Mouse (Mus musculus) ES-CJ7 (cell line): ENCODE results near the gene Neurl3.

Experiments
- DNase-seq: peaks from one replicate; pipeline ENCODE4 v3.0.0; 2011; ENCODE audit warnings: low read depth, low spot score

Neurl3 gene

GRCm38 (mm10) chr1:36258631-36259030, 15.8 kb downstream of the Neurl3 start:
- peak; percentile 68 for DNase-seq

GRCm38 (mm10) chr1:36257276-36257675, 17.2 kb downstream of the Neurl3 start:
- no peak for DNase-seq

- peak; percentile 61 for DNase-seq
Measured at GRCm38 (mm10) chr1:36255871-36256640, 18.4 kb downstream of the Neurl3 start.

- peak; percentile 79 for DNase-seq
Measured at GRCm38 (mm10) chr1:36254635-36255360, 19.7 kb downstream of the Neurl3 start.

- DNase-seq: peak; percentile 89
Measured at GRCm38 (mm10) chr1:36252791-36253190, 21.7 kb downstream of the Neurl3 start.

- DNase-seq: peak; percentile 87
Measured at GRCm38 (mm10) chr1:36251426-36251825, 23.1 kb downstream of the Neurl3 start.

- peak; percentile 53 for DNase-seq
Measured at GRCm38 (mm10) chr1:36246688-36247087, 27.8 kb downstream of the Neurl3 start.

GRCm38 (mm10) chr1:36244828-36245215, 29.7 kb downstream of the Neurl3 start:
- no peak for DNase-seq

- peak; percentile 97 for DNase-seq
Measured at GRCm38 (mm10) chr1:36244058-36244827, 30.2 kb downstream of the Neurl3 start, which contains the start of gene Uggt1. Gene Uggt1 (minus strand): TSS chr1:36244720.

- no peak for DNase-seq
Measured at GRCm38 (mm10) chr1:36243447-36244057, 30.9 kb downstream of the Neurl3 start.

GRCm38 (mm10) chr1:36241903-36242429, 32.5 kb downstream of the Neurl3 start:
- DNase-seq: no peak

GRCm38 (mm10) chr1:36240176-36240575, 34.3 kb downstream of the Neurl3 start:
- DNase-seq: peak; percentile 65

- DNase-seq: no peak
Measured at GRCm38 (mm10) chr1:36239396-36239795, 35.1 kb downstream of the Neurl3 start.

GRCm38 (mm10) chr1:36235855-36236254, 38.6 kb downstream of the Neurl3 start:
- DNase-seq: no peak

- DNase-seq: no peak
Measured at GRCm38 (mm10) chr1:36235057-36235639, 39.3 kb downstream of the Neurl3 start.

- DNase-seq: no peak
Measured at GRCm38 (mm10) chr1:36233218-36233617, 41.3 kb downstream of the Neurl3 start.

GRCm38 (mm10) chr1:36230919-36231705, 43.4 kb downstream of the Neurl3 start:
- no peak for DNase-seq

- no peak for DNase-seq
Measured at GRCm38 (mm10) chr1:36228461-36228860, 46.0 kb downstream of the Neurl3 start.

GRCm38 (mm10) chr1:36224648-36225047, 49.8 kb downstream of the Neurl3 start:
- DNase-seq: no peak
